Mouse (Mus musculus) ovary, postnatal 36 days (tissue): ENCODE measurements around the gene Fez1.

Experiments
- DNase-seq: peaks from one replicate; pipeline ENCODE4 v3.0.0; 2022; ENCODE audit warnings: low spot score, mixed read lengths

Fez1 gene

GRCm38 (mm10) chr9:36895009-36895693 lies 73.5 kb downstream of the Fez1 start:
- DNase-seq, result peak; percentile 52

DNA sequence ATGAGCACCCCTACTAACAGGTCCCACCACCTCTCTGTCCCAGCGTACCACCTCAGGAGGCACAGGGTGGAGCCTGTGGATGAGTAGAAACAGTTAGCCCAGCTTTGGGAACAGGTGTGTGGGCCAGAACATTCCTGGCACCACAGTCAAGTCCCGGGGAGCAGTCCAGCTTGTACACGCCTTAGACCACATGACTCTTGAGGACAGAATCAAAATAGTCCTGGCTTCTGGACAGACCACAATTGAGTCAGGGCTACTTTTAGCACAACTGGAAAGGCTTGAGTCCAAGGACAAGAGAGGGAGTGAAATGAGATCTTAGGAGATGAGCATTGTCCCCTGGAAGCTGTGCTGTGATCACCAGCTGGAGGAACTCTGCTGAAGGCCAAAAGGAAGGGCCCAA lies 76.9 kb downstream of the Fez1 start:
- no peak for DNase-seq

DNA sequence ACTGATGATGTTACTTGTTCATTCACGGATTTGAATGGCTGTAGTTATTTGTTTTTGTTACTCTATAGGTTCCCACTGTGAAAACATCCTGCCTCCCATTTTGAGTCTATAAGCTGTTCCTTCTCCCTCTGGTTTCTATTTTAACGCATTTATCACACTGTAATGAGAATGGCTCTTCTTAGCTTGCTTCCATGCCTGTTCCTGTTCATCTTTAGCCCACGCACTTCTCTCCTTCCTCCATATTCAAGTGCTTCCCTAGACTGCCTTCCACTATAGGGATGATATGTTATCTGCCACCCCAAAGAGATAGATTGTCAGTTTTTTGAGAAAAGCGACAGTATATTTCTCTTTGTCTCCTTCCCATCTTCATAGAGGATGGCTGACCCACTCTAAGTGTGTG lies 78.8 kb downstream of the Fez1 start:
- no peak for DNase-seq

DNA sequence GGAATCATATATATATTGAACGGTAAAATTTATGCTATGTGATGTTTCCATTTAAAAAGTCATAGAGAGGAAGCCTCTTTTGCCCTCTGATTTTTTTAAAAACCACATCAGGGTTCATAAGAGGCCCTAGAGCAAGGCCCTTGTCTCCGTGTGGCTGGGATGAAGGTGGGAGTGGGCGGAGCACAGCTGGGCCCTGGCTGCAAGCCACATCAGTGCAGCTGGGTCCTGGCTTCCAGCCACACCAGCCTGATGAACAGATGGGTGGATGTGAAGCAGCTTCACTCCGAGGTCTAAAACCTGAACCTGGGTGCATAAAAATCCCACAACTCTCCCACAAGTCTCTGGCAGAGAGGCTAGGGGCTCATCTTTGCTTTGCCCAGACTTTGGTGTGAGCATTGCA lies 83.8 kb downstream of the Fez1 start:
- DNase-seq, result peak; percentile 35

- peak; percentile 78 for DNase-seq
Observed at GRCm38 (mm10) chr9:36916362-36916761, 94.7 kb downstream of the Fez1 start.

DNA sequence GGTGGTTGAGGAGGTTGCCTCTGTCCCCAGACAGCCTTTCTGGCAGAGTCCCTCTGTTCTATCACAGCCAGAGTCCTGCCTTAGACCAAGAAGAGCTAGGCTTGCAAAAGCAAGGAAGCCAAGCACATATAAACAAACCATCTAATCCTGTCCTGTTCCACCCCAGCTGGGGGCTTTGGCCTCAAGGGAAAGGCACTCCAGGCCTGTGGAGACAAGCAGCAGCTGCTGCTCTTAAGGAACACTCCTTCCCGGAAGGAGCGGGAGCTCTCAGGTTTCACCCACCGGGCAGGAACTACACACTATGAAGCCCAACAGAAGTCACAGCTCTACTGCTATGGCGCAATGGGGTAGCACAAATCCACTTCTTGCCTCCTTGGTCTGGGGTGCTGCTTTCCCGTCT lies 95.3 kb downstream of the Fez1 start:
- no peak for DNase-seq

- no peak for DNase-seq
Observed at GRCm38 (mm10) chr9:36918582-36918981, 96.9 kb downstream of the Fez1 start.

DNA sequence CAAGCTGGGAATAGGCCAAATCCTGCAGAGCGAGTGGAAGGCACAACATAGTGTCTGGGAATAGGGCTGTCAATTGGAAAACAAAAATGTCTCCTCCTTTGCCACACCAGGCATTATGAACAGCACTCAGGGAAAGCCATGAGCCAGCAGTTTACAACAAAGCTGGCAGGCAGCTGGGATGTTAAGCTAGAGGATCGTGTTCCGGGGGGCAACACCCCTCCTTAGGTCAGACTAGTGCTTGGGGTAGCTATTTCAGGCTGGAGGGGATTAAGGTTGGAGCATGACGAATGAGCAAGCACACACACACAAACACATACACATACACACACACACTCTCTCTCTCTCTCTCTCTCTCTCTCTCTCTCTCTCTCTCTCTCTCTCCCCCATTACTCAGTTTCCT lies 97.8 kb downstream of the Fez1 start:
- no peak for DNase-seq

GRCm38 (mm10) chr9:36921718-36922415 lies 100.2 kb downstream of the Fez1 start:
- DNase-seq, result no peak

- DNase-seq, result no peak
Observed at GRCm38 (mm10) chr9:36923753-36924152, 102.1 kb downstream of the Fez1 start.
